Mouse (Mus musculus): ENCODE measurements around the gene Mrc2. TPM values are rescaled to one million over a fixed set of nuclear protein-coding genes. Genes with fewer than 3 reads are reported as not detected.

The Mrc2 gene
- 0.80 and 0.82 TPM in 2 replicates for polyA plus RNA-seq (2012; rRNA removed)
- polyA plus RNA-seq (2014; fragmentation: Nextera tagmentation; extraction: Ambion mirVana), result 0.28 and 0.37 TPM in 2 replicates

DNA sequence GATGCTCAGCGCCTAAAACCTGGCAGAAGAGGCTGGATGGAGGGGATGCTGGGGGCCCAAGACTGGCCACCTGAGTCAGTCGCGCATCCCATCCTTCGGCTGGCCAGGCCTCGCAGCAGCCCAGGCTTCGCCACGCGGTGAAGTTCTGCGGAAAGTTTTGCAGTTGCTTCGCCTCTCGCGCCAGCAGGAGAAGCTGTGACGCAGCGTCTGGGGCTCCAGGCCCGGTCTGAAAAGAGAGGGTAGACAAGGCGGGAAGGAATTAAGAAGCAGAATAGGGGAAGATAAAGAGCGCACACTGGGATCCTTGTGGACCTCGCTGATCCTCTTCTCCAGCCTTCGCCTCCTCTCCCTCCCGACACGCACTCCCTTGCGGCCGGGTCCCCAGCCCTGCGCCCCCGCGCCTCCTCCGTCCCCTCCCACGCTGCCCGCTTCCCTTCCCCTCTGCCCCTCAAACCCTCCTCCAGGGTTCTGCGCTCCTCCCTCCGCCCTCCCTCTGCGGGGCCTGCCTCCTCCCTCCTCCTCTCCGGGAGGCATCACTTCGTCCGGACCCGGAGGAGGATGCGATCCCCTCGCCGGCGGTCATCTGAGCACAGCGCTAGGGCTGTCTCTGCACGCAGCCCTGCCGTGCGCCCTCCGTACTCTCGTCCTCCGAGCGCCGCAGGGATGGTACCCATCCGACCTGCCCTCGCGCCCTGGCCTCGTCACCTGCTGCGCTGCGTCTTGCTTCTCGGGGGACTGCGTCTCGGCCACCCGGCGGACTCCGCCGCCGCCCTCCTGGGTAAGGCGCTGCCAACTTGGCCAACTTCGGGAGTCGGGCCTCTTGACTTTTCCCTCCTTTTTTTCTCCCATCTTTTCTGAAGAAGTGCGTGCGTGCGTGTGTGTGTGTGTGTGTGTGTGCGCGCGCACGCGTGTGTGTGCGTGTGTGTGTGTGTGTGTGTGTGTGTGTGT is at the start of gene Mrc2:
TSS of gene Mrc2 (plus strand) at position 520 of the 948 bp plus-strand sequence.
- under 1% methylated on average over 73 of the region's 75 CpGs for WGBS (ENCODE audit: insufficient replicate concordance)
- peak within 1 kb of the TSS; percentile 39 for H3K4me2 ChIP-seq (ENCODE audit: low read depth)
- no peak within 1 kb of the TSS for H3K27ac ChIP-seq
- H3K9me3 ChIP-seq (ENCODE audit: control insufficient read depth, low read length), result no peaks in the 10 kb centered on the region
- DNase-seq (ENCODE audit: low read depth in 3 of 3, low spot score in 3 of 3) (no peak), ATAC-seq (ENCODE audit: insufficient read depth) (peak; percentile 27; the same call in 1 of the 2 replicates)
- H3K27me3 ChIP-seq (ENCODE audit: control insufficient read depth, insufficient read depth, low read length), result peaks cover 42% of the 10 kb centered on the region
- peak within 1 kb of the TSS; percentile 17 to 47 for H3K4me3 ChIP-seq (ENCODE audit: insufficient read depth in 1 of 2, low read depth in 2 of 2, low read length in 2 of 2)
- no peaks in the 10 kb centered on the region for H3K4me1 ChIP-seq (replicated peaks; ENCODE audit: control insufficient read depth in 2 of 2, insufficient read depth in 2 of 2, low read length in 1 of 2)
- H3K9ac ChIP-seq (replicated peaks), result no peak within 1 kb of the TSS
- no peak for TF ChIP-seq CTCF (IDR thresholded peaks at IDR 0.05; ENCODE audit: low read depth)
- TF ChIP-seq EP300 (IDR thresholded peaks at IDR 0.05; ENCODE audit: low read depth), result no peak
- no peaks in the 10 kb centered on the region for H3K36me3 ChIP-seq (replicated peaks; ENCODE audit: control insufficient read depth, insufficient read depth, low read depth)

DNA sequence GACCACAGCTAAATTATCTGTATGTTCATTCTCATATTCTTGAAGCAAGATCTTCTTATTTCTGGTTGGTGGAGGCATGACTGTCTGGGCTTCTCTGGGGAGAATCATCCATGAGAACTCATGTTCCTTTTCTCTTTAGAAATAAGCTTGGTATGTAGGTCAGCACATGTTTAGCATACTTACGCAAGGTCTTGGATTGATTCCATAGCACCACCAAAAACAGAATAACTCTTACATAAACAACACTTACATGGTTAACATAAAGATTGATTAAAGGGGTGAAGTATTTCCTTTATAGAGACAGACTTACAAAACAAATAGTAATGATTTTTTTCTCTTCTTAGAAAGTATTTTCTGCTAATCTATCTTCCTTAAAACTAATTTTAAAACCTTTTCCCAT is 46.1 kb upstream of the Mrc2 start:
- ATAC-seq (ENCODE audit: insufficient read depth) (no peak), DNase-seq (ENCODE audit: low read depth in 3 of 3, low spot score in 3 of 3) (no peak)
- H3K4me2 ChIP-seq (ENCODE audit: low read depth), result no peak overlapping the region
- TF ChIP-seq CTCF (IDR thresholded peaks at IDR 0.05; ENCODE audit: low read depth) (no peak), EP300 (IDR thresholded peaks at IDR 0.05; ENCODE audit: low read depth) (no peak)
- 98% methylated on average over 1 of the region's 1 CpGs for WGBS (ENCODE audit: insufficient replicate concordance)
- no peaks in the 10 kb centered on the region for H3K4me1 ChIP-seq (replicated peaks; ENCODE audit: control insufficient read depth in 2 of 2, insufficient read depth in 2 of 2, low read length in 1 of 2)
- H3K9ac ChIP-seq (replicated peaks), result no peak overlapping the region
- no peak overlapping the region for H3K4me3 ChIP-seq (ENCODE audit: insufficient read depth in 1 of 2, low read depth in 2 of 2, low read length in 2 of 2)
- H3K9me3 ChIP-seq (ENCODE audit: control insufficient read depth, low read length), result no peaks in the 10 kb centered on the region
- peaks cover 51% of the 10 kb centered on the region for H3K36me3 ChIP-seq (replicated peaks; ENCODE audit: control insufficient read depth, insufficient read depth, low read depth)
- no peaks in the 10 kb centered on the region for H3K27me3 ChIP-seq (ENCODE audit: control insufficient read depth, insufficient read depth, low read length)
- H3K27ac ChIP-seq, result no peak overlapping the region

DNA sequence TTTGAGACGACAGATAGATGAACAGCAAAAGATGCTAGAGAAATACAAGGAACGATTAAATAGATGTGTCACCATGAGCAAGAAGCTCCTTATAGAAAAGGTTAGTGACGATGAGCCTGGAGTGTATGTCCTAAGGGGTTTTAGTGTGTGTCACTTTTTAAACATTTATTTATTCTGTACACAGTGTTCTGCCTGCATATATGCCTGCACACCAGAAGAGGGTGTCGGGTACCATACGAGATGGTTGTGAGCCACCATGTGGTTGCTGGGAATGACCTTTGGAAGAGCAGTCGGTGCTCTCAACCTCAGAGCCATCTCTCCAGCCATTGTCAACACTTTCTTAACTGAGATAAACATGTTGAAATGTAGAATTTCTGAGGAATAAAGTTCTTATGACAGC is 45.7 kb upstream of the Mrc2 start:
- Histone ChIP-seq H3K4me3 (ENCODE audit: insufficient read depth in 1 of 2, low read depth in 2 of 2, low read length in 2 of 2) (no peak overlapping the region), H3K4me1 (replicated peaks; ENCODE audit: control insufficient read depth in 2 of 2, insufficient read depth in 2 of 2, low read length in 1 of 2) (no peaks in the 10 kb centered on the region), H3K27ac (no peak overlapping the region), H3K27me3 (ENCODE audit: control insufficient read depth, insufficient read depth, low read length) (no peaks in the 10 kb centered on the region), H3K36me3 (replicated peaks; ENCODE audit: control insufficient read depth, insufficient read depth, low read depth) (peaks cover 51% of the 10 kb centered on the region), H3K9me3 (ENCODE audit: control insufficient read depth, low read length) (no peaks in the 10 kb centered on the region), H3K4me2 (ENCODE audit: low read depth) (no peak overlapping the region), H3K9ac (replicated peaks) (no peak overlapping the region)
- ATAC-seq (ENCODE audit: insufficient read depth) (no peak), DNase-seq (ENCODE audit: low read depth in 3 of 3, low spot score in 3 of 3) (no peak)
- no peak for TF ChIP-seq EP300 (IDR thresholded peaks at IDR 0.05; ENCODE audit: low read depth)
- 80% methylated on average over 6 of the region's 6 CpGs for WGBS (ENCODE audit: insufficient replicate concordance)

DNA sequence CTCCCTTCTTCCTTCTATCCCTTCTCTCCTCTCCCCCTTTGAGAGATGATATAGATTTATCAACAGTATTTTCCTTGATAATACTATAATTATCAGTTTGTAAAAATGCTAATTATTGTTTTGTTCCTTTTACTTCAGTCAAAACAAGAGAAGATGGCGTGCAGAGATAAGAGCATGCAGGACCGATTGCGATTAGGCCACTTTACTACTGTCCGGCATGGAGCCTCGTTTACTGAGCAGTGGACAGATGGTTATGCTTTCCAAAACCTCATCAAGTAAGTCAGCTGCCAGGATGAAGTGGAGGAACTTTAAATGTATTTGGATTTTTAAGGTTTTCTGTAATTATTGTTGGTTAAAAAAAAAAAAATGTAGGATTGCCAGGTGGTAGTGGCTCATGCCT is 45.1 kb upstream of the Mrc2 start:
- ATAC-seq (ENCODE audit: insufficient read depth), result no peak
- DNase-seq (ENCODE audit: low read depth in 3 of 3, low spot score in 3 of 3), result no peak
- no peaks in the 10 kb centered on the region for H3K27me3 ChIP-seq (ENCODE audit: control insufficient read depth, insufficient read depth, low read length)
- peaks cover 49% of the 10 kb centered on the region for H3K36me3 ChIP-seq (replicated peaks; ENCODE audit: control insufficient read depth, insufficient read depth, low read depth)
- no peak overlapping the region for H3K9ac ChIP-seq (replicated peaks)
- H3K4me1 ChIP-seq (replicated peaks; ENCODE audit: control insufficient read depth in 2 of 2, insufficient read depth in 2 of 2, low read length in 1 of 2), result no peaks in the 10 kb centered on the region
- TF ChIP-seq CTCF (IDR thresholded peaks at IDR 0.05; ENCODE audit: low read depth) (no peak), EP300 (IDR thresholded peaks at IDR 0.05; ENCODE audit: low read depth) (no peak)
- H3K9me3 ChIP-seq (ENCODE audit: control insufficient read depth, low read length), result no peaks in the 10 kb centered on the region
- WGBS (ENCODE audit: insufficient replicate concordance), result 85% methylated on average over 5 of the region's 5 CpGs
- H3K4me2 ChIP-seq (ENCODE audit: low read depth), result no peak overlapping the region
- no peak overlapping the region for H3K27ac ChIP-seq
- no peak overlapping the region for H3K4me3 ChIP-seq (ENCODE audit: insufficient read depth in 1 of 2, low read depth in 2 of 2, low read length in 2 of 2)

DNA sequence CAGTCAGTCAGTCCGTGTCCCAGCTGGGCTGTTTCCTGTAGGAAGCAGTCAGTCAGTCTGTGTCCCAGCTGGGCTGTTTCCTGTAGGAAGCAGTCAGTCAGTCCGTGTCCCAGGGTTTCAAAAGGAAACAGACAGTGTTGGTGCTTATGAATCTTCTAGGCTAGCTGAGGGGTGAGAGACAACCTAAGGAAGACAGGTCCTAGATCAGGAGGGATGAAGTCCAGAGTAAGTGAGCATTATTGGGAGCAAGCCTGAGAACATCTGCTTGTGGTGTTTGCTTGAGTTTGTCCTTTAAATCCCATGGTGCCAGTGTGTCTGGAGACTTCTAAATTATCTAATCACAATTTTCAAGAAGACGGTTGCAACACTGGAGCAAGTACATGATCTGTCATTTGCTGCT is 32.7 kb upstream of the Mrc2 start:
- WGBS (ENCODE audit: insufficient replicate concordance), result 66% methylated on average over 2 of the region's 3 CpGs
- ATAC-seq (ENCODE audit: insufficient read depth), result no peak
- Histone ChIP-seq H3K4me3 (ENCODE audit: insufficient read depth in 1 of 2, low read depth in 2 of 2, low read length in 2 of 2) (no peak overlapping the region), H3K27ac (no peak overlapping the region), H3K4me1 (replicated peaks; ENCODE audit: control insufficient read depth in 2 of 2, insufficient read depth in 2 of 2, low read length in 1 of 2) (no peaks in the 10 kb centered on the region), H3K9ac (replicated peaks) (no peak overlapping the region), H3K9me3 (ENCODE audit: control insufficient read depth, low read length) (no peaks in the 10 kb centered on the region), H3K4me2 (ENCODE audit: low read depth) (no peak overlapping the region), H3K36me3 (replicated peaks; ENCODE audit: control insufficient read depth, insufficient read depth, low read depth) (peaks cover 48% of the 10 kb centered on the region), H3K27me3 (ENCODE audit: control insufficient read depth, insufficient read depth, low read length) (no peaks in the 10 kb centered on the region)
- TF ChIP-seq EP300 (IDR thresholded peaks at IDR 0.05; ENCODE audit: low read depth), result no peak
- no peak for TF ChIP-seq CTCF (IDR thresholded peaks at IDR 0.05; ENCODE audit: low read depth)
- DNase-seq (ENCODE audit: low read depth in 3 of 3, low spot score in 3 of 3), result no peak
